Mouse (Mus musculus) bone marrow macrophage, adult 2 months (primary cell): ENCODE results near the gene Usp54.

Experiments
- CTCF ChIP-seq: IDR thresholded peaks from 2 replicates; pipeline ENCODE4 v1.5.1; 2012; ENCODE audit warnings: low read depth, mild to moderate bottlenecking, low read length, moderate library complexity
- POLR2A ChIP-seq: IDR thresholded peaks from 2 replicates; pipeline ENCODE4 v1.6.1; 2012; ENCODE audit warnings: mild to moderate bottlenecking, low read depth, low read length, borderline replicate concordance

DNA sequence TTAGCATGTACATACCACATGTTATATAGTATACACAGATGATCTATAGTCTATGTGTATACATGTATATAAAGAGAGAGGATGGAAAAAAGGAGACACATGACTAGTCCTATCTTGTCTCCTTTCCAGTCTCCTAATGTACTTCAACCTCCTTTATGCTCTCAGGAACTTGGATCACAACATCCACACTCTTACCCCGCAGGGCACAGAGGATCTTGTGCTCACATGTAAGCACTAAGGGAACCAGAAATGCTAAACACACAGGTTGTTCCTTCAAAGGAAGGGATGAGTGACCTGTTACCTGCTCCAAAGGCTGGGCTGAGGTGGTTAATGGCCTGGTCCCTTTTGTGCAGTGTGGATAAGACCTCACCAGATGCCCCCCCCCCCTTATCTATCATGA lies 28.0 kb downstream of the Usp54 start:
- TF ChIP-seq CTCF (no peak), POLR2A (no peak)
